Mouse (Mus musculus): ENCODE results near the gene Stn1. TPM values are rescaled to one million over a fixed set of nuclear protein-coding genes. Genes with fewer than 3 reads are reported as not detected.
"Not testable (repeated sequence)": the region's sequence is repeated elsewhere in the genome, so short reads cannot be mapped to it uniquely, and the experiment has no call there.

Gene Stn1
- 10 to 100 TPM; 17.2 to 17.3 TPM for total RNA-seq (2021)
- long read RNA-seq, experiment 1, transcript Stn1-201 (10 exons, 1,992 nt): major isoform, 18 of 23 reads
- long read RNA-seq, experiment 1, partial matches to known transcripts: 2 of 23 reads
- long read RNA-seq, experiment 1, other reads (novel, unspliced or antisense): 2 of 23 reads
- long read RNA-seq, experiment 2, transcript Stn1-201 (10 exons, 1,992 nt): major isoform, 7 of 8 reads
- long read RNA-seq, experiment 2, partial matches to known transcripts: 1 of 8 reads
- long read RNA-seq, experiment 2, other reads (novel, unspliced or antisense): 0 of 8 reads

DNA sequence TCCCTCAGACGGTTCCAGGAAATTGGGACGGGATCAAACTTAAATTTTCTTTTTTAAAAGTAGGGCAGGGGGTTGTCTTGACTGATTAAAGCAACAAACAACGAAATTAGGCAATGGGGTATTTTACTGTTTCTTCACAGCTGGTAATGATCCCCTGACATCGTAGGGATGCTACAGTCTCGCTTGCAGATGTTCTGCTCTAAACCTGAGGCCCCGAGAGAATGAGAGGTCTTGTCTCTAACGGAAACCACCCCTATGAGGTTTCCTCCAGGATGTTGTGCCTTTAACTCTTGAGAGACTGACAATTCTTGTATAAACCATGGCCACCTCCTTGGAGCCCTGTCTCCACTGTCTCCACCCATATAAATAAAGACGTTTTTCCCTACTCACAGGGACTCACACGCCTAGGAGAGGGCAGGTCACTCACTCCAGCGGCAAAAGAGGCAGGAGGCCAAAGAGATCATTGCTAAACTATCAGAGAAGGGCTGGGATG, at the start of gene Stn1:
Stn1 (minus strand) TSS at position 208 of the 493 bp plus-strand sequence.
- DNase-seq: peak in 1 of 2 experiments; percentile 67

DNA sequence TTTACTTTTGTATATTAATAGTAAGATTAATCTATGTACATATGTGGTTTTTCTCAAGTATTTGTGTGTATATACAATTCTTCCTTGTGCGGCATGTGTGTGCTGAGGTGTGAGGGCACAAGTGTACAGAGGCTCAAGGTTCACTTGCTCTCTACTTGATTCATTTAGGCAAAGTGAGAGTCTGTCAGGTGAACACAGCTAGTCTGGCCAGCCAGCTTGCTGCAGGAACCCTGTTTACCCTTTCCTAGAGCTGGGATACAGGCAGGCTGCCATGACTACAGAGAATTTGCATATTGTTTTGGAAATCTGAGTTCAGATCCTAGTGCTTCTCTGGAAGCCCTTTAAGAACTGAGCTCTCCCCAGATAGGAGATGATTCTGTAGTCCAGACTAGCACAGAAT, 49.7 kb upstream of the Stn1 start:
- no peak for DNase-seq

DNA sequence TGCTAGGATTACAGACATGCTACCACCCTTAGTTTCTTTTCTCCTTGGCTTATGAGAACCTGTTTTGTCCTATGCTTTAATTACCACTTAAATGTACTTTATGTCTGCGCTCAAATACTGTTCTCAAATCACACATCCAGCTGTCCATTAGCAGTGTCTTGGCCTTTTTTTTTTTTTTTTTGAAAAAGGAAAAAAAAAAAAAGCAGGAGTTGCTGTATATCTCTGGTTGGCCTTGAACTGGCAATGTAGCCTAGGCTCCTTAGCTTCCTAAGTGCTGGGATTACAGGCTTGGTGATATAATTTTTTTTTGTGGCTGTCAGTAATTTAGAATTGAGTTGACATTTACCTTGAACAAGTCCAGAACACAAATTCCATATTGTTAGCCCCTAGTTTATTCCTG, 48.5 kb upstream of the Stn1 start:
- no peak for DNase-seq

DNA sequence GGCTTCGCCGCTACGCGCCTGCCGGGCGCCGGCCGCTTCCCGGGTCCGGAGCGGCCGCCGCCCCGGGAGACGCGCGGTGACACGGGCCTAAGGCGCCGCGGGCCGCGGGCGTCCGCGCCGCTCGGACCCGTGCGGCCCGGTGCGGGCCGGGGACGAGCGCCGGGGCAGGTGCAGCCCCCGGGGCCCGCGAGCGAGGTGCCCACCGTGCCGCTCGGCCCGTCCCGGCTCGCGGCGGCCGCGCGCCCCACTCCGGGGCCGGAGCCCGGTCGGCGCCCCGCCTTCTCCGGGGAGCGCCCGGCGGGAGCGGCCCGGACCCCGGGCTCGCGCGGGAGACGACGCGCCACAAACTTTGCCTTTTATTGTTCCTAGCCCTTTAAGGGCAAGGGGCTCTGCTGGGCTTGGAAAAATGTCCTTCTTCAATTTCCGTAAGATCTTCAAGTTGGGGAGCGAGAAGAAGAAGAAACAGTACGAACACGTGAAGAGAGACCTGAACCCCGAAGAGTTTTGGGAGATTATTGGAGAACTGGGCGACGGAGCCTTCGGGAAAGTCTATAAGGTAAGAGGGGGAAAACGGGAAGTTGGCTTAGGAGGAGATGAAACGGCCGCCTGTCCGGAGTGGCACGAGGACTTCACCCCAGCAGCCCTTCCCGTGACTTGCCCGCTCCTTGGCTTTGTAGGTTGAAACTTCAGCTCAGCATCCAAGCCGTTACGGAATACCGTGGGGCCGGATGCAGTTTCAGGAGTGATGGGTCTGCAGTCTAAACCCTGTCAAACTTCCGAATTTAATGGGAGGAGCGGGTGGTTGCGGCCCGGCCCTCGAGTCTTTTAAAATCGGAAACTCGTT, 42.7 kb upstream of the Stn1 start:
- peak; percentile 37 to 66 for DNase-seq

DNA sequence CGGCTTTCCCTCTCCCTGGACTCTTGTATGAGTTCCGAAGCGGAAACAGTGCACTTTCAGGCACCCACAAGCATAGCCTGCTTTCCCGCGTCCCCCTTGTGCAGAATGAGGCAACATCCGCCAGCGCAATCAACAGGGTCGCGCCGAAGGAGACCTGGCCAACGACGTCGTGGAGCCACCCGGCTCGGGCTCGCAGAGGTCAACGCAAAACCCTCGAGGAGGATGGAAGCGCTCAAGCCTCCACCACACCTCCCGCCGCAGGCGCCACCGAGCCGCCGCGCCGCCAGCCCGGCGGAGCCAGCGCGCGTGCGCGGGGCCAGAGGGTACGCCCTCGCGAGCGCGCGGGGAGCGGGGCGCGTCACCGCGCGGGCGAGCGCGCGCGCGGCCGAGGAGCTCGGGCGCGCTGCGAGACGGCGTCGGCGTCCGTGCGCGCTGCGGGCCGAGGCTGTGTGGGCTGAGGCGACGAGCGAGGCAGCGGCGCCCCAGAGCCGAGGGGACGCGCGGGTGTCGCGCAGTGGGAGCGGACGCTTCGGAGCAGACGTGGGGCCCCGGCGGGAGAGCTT, 42.0 kb upstream of the Stn1 start, which contains the start of gene Slk:
Slk (plus strand) TSS at position 454 of the 563 bp plus-strand sequence.
- peak; percentile 88 to 90 for DNase-seq

DNA sequence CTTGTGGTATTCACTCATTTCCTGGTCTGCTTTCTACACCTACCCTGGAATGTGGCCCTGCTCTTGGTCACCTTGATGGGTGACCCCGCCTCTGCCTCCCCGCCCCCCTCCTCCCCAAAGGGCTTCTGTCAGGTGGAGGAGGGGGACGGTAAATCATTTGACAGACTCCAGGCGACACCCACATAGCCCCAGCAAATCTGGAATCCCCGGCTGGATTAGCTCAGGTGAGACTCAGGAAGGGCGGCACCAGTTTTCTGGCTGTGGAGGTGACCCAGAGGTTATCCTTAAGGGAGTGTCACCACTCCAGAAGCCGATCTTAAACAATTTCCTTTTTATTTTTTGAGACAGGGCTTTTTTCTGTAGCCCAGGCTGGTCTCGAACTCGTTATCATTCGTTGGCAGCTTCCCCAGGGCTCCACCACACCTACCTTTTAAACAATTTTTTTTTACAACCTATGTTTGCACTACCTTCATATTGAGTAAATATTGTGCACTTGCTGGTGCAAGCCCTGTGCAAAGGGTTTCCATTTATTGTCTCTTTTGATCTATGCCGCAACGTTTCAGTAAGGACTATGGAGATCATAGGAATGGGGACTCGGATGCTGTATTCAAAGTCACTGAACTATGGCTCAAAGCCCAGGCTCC, 41.4 kb upstream of the Stn1 start:
- no peak for DNase-seq

DNA sequence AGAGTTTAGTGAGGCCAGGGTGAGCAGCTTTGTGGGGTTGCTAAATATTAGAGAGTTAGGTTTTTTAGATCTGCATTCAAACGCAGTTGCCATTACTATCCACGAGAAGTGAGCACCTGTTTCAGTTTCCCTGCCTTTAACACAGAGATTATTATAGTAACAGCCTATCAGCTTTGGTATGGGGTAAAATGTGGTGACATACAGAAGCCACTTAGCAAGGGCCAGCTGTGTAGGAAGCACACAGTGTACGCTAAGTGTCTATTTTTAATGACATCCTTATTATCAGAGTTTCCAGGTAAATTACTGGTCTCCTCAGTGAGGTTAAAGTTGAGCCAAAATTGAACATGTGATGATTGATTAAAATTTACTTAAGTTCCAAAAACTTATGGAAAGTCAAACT, 36.4 kb upstream of the Stn1 start:
- no peak for DNase-seq

DNA sequence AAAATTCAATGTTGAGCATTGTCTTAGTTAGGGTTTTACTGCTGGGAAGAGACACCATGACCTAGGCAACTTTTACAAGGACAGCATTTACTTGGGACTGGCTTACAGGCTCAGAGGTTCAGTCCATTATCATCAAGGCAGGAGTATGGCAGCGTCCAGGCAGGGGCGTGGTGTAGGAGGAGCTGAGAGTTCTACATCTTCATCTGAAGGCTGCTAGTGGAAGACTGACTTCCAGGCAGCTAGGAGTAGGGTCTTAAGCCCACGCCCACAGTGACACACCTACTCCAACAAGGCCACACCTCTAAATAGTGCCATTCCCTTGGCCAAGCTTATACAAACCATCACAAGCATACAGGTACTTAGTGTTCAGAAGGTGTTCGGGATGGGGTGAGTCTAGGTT, 34.7 kb upstream of the Stn1 start:
- DNase-seq: not testable (repeated sequence)

DNA sequence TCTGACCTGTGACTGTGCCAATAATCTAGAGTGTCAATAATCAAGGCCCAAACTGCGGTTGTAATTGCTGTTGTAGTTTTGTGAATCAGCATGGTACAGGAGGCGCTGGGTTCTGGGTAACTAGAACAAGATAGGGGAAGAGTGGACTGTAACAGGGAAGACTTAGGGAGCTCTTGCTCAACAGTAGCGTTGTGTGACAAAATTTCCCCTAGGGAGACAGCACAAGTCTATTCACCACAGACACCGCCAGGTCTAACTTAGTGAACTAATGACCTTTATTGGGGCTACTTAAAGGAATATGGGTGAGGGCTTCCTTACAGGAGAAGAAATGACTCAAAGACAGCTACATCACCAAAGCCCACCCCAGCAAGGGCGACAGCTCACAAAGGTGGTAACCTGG, 32.7 kb upstream of the Stn1 start:
- no peak for DNase-seq

DNA sequence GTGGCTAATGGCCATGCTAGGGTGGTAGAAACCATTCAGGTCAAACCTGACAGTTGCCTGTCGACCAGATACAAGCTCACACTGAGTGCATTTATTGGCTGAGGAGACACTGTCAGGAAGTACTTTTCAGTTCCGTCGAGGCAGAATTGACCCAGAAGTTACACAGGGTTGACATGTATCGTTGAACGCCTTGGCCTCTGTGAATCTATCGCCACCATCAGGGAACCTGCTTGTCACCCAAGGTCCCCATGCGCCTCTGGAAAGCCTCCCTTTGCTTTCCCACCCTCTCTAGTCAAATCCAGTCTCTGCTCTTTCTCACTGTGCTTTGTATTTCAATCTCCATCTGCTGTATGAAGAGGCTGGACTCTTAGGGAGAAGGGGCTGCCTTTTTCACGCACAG, 28.7 kb upstream of the Stn1 start:
- DNase-seq: no peak

DNA sequence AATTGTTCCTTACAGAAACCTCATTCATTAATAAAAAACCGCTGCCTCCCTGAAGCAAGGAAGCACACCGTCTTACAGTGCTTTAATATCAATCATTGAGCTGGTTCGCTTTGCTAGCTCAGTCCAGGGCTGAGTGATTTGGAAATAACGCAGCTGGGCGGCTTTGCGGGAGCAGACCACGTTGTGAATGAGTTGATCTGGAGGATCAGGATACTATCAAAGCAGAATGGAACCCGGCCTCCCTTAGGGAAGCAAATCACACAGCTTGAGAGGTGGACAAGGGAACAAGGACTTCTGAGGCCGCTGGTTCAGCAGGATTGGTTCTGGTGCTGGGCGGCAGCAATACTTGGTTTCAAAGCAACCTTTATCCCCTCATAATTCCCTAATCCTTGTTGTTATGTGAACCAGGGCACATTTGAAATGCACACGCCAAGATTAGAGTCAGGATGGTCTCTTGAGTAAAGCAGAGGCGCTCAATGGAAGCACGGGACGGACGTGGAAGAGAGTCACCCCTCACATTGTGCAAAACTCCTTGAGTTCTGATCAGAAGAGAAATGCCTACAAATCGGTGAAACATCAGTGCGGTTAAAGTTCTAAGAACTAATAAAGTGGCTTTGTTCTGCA, 27.8 kb upstream of the Stn1 start:
- no peak for DNase-seq

DNA sequence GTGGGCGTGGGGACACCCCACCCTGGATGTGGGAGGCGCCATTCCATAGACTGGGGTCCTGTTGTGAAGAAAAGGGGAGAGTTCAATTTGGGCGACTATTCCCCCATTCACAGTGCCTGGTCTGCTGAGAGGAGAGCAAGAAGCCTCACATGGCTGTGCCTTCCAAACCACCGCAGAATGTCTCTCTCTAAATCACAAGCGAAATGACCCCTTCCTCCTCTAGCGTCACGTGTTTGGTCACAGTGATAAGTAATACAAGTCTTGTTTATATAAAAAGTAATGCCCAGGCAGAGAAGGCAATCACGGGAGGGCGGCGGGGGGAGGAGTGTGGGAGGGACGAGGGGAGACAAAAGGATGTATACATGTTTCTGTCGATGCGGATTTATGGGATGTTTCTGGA, 26.4 kb upstream of the Stn1 start:
- DNase-seq: no peak

DNA sequence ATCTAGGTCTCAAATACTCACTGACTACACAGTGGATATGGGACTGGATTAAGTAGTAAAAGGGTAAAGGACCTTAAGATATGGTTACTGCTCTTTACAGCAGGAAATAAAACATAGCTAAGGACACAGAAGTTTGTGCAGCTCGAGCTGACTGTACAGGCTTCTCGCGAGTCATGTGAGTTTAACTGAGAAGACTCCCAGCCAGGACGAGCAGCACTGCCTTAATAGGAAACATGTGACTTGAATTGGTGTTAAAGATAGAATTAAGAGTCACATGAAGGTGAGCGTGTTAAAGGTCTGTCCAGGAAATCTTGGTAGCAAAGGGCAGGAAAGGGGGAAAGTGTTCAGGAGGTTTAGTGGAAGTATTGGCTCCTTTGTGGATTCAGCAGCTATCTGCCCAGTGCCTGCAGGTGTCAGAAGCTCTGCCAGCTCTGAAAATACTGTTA, 24.7 kb upstream of the Stn1 start:
- DNase-seq: peak; percentile 50 to 69

DNA sequence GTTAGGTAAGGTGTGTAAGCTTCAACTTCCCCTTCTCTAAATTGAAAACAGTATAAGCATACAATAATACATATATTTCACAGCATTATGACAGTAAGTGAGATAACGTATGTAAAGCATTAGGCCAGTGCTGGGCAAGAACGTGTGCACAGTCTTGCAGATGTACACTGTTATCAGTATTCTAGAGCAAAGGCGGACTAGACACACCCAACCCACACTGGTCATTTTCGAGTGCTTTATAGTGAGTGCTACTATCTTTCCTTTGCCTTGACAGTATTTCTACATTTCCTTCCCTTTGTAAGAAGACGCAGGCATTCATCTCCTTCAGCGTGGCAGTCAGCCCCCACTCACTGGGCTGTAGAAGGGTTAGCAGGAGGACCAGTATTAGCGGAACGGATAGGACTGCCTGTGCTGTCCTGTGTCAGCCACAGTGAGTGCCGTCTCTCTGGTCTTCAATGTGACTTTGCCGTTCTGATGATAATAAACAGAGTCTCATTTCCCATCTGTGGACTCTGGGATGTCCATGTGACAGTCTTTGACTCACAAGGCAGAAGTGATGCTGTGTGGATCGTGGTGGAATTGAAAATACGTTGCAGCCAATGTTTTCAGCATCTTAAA, 23.3 kb upstream of the Stn1 start:
- DNase-seq: no peak

DNA sequence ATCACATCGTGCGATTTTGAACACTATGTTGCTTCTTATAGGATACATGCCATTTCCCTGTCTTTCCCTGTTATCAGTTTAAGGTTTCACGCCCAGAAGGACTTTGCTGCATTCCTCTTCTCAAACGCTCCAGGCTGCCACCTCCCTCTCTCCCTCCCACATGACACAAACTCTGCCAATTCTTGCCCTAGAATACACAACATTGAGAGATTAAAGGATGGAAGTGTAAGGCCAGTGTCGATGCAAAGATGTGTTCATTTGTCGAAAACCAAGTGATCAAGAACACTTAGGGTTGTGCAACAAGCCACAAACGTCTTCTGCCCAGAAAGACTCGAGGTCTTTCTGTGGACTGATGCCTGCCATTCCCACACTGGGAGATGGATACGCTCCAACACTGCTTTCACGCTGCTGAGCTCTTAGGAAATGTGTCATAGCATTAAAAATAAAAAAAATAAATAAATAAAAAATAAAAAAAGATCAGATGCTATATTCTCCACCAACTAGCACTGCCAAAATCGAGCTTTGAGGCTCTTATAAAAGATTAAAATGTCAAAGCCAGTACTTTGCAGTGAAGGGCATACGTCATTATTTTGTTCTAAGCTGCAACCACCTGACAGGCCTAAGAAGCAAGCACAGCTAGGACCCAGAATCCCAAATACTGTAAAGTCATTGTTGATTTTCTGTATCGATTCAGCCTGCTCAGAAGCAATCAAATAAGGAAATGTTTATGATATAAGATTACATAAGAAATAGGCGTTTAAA, 22.6 kb upstream of the Stn1 start:
- peak; percentile 23 to 47 for DNase-seq

DNA sequence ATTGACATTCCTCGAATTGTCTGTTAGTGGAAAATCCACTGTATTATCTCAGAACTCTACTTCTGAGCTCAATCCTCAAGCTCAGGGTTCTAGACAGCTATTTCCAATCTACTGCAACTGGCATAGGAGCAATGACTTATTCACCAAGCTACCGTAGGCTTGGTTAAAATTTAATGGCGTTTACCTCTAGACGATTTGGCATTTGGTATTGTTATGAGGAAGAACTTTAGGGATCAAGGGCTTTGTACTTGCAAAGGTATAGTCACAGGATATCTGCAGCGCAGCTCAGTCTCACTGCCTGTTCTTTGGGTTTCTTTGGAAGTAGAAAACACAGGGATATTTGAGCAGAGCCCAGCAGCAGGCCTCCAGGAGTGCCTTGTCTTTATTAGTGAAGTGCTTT, 21.8 kb upstream of the Stn1 start:
- no peak for DNase-seq

DNA sequence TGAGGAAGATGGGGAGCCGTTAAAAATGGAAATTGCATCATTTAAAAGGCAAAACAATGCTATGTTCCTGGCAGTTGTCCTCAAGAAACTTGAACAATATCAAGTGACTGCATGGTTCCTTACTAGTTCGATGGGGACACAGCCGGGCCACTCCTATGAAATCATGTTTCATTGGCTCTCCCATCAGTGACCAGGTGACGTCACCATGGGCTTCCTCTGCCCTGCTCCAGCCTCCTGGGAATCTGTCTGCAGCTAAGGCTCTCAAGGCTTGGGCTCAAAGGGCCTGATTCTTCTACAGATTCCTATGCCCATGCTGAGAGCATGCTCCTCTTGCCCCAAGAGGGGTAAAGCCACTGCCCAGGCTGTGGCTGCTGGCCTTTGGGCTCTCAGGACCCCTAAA, 12.3 kb upstream of the Stn1 start:
- no peak for DNase-seq

DNA sequence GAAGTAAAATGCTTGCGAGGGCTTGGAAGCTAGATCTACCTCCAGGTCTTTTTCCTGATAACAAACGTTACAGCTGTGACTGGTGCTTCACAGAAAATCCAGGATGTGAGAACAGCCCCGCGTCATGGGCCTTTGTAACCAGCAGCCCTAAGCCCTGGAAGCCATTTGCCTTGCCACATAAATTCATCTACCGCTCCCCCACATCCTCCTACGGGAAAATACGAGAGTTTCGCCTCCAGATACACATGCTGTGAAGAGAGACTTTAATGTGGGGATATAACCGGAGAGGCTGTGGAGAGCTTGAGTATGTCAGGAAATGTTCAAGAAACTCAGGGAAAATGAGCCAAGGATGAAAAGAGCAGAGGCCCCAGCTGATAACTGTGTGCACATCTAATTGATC, 11.9 kb upstream of the Stn1 start:
- no peak for DNase-seq

DNA sequence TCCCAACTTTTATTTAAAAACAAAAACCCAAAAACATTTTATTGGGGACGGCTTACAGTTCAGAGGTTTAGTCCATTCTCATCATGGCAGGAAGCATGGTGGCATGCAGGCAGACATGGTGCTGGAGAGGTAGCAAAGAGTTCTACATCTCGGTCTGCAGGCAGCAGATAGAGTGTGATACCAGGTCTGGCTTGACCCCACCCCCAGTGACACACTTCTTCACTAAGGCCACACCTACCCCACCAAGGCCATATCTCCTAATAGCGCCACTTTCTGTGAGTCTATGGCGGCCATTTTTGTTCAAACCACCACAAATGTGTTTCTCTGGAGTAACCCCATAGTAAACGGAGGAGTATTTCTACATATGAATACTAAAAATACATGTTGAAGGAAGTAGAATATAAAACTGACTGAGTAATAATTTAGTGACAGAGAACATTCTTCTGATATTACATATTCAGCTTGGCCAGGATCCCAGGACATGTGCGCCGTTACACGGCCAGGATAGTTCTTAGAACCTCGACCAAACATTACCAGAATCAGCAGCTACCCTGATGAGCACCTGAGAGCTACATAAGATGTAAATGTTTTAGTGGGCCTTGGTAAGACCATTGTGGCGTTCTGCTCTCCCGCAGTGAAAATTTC, 11.2 kb upstream of the Stn1 start:
- DNase-seq: no peak

DNA sequence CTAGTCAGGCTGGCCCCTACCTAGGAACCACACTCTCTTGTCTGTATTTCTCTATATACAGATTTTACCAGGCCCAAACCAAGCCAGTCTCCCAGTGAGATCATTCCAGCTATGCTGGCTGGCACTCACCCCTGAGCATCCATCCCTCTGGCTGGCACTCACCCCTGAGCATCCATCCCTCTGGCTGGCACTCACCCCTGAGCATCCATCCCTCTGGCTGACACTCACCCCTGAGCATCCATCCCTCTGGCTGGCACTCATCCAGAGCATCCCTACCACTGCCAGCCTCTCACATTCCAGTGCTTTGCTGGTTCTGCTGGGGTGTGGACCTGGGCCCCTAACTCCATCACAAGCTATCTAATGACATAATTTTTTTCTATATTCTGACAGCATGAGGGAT, 8.2 kb upstream of the Stn1 start:
- DNase-seq: no peak

Data from heart, adult 18-20 months (tissue).